Mouse (Mus musculus): ENCODE measurements around the gene Kcnk2.

DNA sequence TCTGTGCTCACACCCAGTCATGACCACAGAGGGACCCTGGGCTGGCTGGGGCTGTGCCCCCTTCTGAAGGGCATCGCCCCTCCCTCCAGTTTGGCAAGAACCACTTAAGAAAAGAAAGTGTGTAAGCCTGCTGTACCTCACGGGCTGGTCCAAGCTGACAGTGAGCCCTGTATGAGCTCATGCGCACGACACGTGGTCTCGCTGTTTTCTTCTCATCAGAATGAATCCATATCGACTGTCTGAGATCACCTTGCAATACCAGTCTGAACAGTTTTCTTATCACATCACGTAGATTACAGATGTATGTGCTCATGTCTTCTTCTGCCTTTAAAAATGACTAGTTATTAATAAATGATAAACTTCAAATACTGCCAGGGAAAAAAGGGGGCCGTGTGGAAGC lies 193.5 kb downstream of the Kcnk2 start:
- TF ChIP-seq CTCF (IDR thresholded peaks at IDR 0.05; ENCODE audit: control insufficient read depth, insufficient read depth, low read length) (no peak), POLR2A (IDR thresholded peaks at IDR 0.05; ENCODE audit: borderline replicate concordance, control insufficient read depth, low read depth, low read length) (no peak)
